Mouse (Mus musculus) limb, embryonic 12.5 days (tissue): ENCODE measurements around the gene Nlrc5. TPM values are rescaled to one million over a fixed set of nuclear protein-coding genes. Genes with fewer than 3 reads are reported as not detected.

Source experiments
- ATAC-seq: fragments of 200-750 bp; cut with Nextera tagmentation; 2 replicates; pipeline ENCODE4 v1.8.0; 2017; ENCODE audit warnings: low read depth, moderate TSS enrichment; ENCODE audit not compliant: insufficient number of reproducible peaks, insufficient read depth, low FRiP score, low TSS enrichment
- H3K27ac ChIP-seq: fragments of 300-500 bp; sonication (generic); 2 replicates; pipeline ENCODE4 v1.5.1; 2016; ENCODE audit warnings: mild to moderate bottlenecking, moderate library complexity
- H3K27me3 ChIP-seq: fragments of 300-500 bp; sonication (generic); 2 replicates; pipeline ENCODE4 v1.6.1; 2016; ENCODE audit warnings: mild to moderate bottlenecking, moderate library complexity
- H3K36me3 ChIP-seq: fragments of 300-500 bp; sonication (generic); 2 replicates; pipeline ENCODE4 v1.6.1; 2016; ENCODE audit warnings: mild to moderate bottlenecking, moderate library complexity
- H3K4me1 ChIP-seq: fragments of 300-500 bp; sonication (generic); replicated peaks from 2 replicates; pipeline ENCODE4 v1.6.1; 2016
- H3K4me2 ChIP-seq: fragments of 300-500 bp; sonication (generic); 2 replicates; pipeline ENCODE4 v1.6.1; 2016; ENCODE audit warnings: mild to moderate bottlenecking, moderate library complexity
- H3K4me3 ChIP-seq: fragments of 300-500 bp; sonication (generic); replicated peaks from 2 replicates; pipeline ENCODE4 v1.5.1; 2016; ENCODE audit warnings: mild to moderate bottlenecking
- H3K9ac ChIP-seq: fragments of 300-500 bp; sonication (generic); replicated peaks from 2 replicates; pipeline ENCODE4 v1.6.1; 2016; ENCODE audit warnings: mild to moderate bottlenecking, moderate library complexity
- H3K9me3 ChIP-seq: fragments of 300-500 bp; sonication (generic); 2 replicates; pipeline ENCODE4 v1.6.1; 2016; ENCODE audit warnings: mild to moderate bottlenecking, moderate library complexity
- WGBS: fragments of 180-500 bp; shearing (Covaris S2); methylation state at CpG from one replicate; pipeline ENCODE4 v1.1.7; 2016; 5-methylcytosine and 5-hydroxymethylcytosine counted together
- polyA plus RNA-seq: library from polyadenylated mRNA; unstranded; fragments of >200 nt; fragmentation: Nextera tagmentation; extraction: Ambion mirVana; gene quantifications from 2 replicates; pipeline ENCODE4 v1.2.1, GENCODE M21; 2016

The Nlrc5 gene
- polyA plus RNA-seq = 0.09 TPM in 1 of 2 replicates, not detected in the other

- H3K27me3 ChIP-seq = peaks cover 28% of the 10 kb centered on the region
- peak within 1 kb of the TSS; percentile 47 for H3K4me3 ChIP-seq
- H3K9ac ChIP-seq = peak within 1 kb of the TSS; percentile 45; the same call in 1 of the 2 replicates
- H3K9me3 ChIP-seq = no peaks in the 10 kb centered on the region
- H3K36me3 ChIP-seq = no peaks in the 10 kb centered on the region
- H3K4me1 ChIP-seq = peaks cover 6% of the 10 kb centered on the region; the same call in 1 of the 2 replicates
- H3K27ac ChIP-seq = no peak within 1 kb of the TSS
- WGBS = 2% methylated on average over 29 of the region's 29 CpGs
- peak within 1 kb of the TSS; percentile 84 for H3K4me2 ChIP-seq
- peak; percentile 20; the same call in 1 of the 2 replicates for ATAC-seq
These were observed at the start of gene Nlrc5 for GRCm38 (mm10) chr8:94433981-94434466. Nlrc5 (plus strand) TSS chr8:94434356.

DNA sequence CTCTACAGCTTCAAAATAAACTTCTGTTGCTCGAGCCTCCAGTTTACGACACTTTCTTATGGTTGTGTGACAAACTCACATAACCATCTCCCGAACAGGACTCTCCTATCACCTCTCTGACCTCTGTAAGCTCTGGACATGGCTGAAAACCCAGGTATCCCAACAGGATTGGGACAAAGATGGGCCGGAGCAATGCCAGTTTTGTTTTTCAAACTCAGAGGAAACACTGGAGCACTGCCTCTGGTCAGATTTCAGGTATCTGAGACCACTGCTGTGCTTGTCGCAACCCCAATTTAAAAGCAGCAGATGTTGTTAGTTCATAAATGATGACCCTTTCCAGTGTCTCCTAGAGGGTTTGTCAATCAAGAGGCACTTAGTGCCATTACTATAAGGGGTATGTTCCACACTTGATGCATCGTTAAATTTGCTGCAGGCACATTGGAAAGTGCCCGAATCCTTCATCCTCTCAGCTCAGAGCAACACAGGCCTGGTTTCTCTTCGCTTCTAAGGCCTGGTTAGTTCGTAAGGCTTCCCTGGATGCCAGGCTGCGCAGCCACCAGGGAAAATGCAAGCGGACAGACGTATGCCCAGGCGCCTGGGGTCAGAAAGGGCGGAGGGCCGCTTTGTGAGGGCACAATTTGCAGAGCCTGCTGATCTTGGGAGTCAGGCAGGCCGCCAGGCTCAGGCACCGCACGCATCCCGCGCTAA is 48.5 kb upstream of the Nlrc5 start:
- H3K4me3 ChIP-seq = peak overlapping the region; percentile 76
- peak overlapping the region; percentile 85 for H3K27ac ChIP-seq
- peak overlapping the region; percentile 82 for H3K4me2 ChIP-seq
- no peaks in the 10 kb centered on the region for H3K27me3 ChIP-seq
- WGBS = 22% methylated on average over 20 of the region's 20 CpGs
- H3K4me1 ChIP-seq = peaks cover 9% of the 10 kb centered on the region
- H3K9me3 ChIP-seq = no peaks in the 10 kb centered on the region
- ATAC-seq = no peak
- H3K9ac ChIP-seq = peak overlapping the region; percentile 85
- H3K36me3 ChIP-seq = peaks cover 15% of the 10 kb centered on the region

DNA sequence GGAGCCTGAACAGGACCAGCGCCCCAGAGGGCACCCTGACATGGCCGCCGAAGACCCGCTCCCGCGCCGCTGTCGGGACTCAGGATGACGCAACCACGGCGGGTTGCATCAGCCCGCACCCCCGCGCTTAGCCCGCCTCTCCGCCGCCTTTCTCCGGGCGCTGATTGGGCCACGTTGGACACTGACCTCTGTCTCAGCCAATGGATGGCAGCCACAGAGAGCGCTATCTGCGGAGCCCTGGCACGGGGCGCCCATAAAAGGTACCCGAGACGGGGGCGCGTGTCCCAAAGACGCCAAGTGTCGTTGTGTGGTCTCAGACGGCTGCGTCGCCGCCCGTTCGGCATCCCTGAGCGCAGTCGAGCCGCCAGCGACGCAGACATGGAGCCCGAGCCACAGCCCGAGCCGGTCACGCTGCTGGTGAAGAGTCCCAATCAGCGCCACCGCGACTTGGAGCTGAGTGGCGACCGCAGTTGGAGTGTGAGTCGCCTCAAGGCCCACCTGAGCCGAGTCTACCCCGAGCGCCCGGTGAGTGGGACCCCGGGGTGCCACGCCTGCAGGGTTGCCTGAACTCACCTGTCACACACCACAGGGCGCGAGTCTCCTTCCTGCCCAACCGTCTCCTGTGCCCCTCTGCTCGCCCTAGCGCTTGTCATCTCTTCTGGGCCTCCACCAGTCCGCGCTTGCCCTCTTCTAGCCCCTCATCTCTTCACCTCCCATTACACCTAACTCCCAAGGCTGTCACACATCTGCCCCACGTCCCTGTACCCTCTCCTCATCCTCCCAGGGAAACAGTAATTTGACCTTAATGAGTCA is 47.7 kb upstream of the Nlrc5 start, which contains the start of gene Herpud1:
Herpud1 (plus strand) TSS at position 225 of the 813 bp plus-strand sequence.
- peaks cover 9% of the 10 kb centered on the region for H3K4me1 ChIP-seq
- H3K9me3 ChIP-seq = no peaks in the 10 kb centered on the region
- peak; percentile 96 for ATAC-seq
- peak within 1 kb of the TSS; percentile 82 for H3K4me2 ChIP-seq
- H3K4me3 ChIP-seq = peak within 1 kb of the TSS; percentile 76
- WGBS = under 1% methylated on average over 65 of the region's 65 CpGs
- H3K27ac ChIP-seq = peak within 1 kb of the TSS; percentile 85
- peak within 1 kb of the TSS; percentile 85 for H3K9ac ChIP-seq
- H3K36me3 ChIP-seq = peaks cover 23% of the 10 kb centered on the region
- H3K27me3 ChIP-seq = no peaks in the 10 kb centered on the region

- ATAC-seq = peak; percentile 50; the same call in 1 of the 2 replicates
- H3K36me3 ChIP-seq = peaks cover 30% of the 10 kb centered on the region
- under 1% methylated on average over 25 of the region's 25 CpGs for WGBS
- H3K4me1 ChIP-seq = peaks cover 9% of the 10 kb centered on the region
- peak overlapping the region; percentile 83 for H3K9ac ChIP-seq
- peak overlapping the region; percentile 76 for H3K4me3 ChIP-seq
- peak overlapping the region; percentile 73 for H3K27ac ChIP-seq
- no peaks in the 10 kb centered on the region for H3K9me3 ChIP-seq
- peak overlapping the region; percentile 82 for H3K4me2 ChIP-seq
- no peaks in the 10 kb centered on the region for H3K27me3 ChIP-seq
These were observed 47.0 kb upstream of the Nlrc5 start for GRCm38 (mm10) chr8:94387027-94387684.

DNA sequence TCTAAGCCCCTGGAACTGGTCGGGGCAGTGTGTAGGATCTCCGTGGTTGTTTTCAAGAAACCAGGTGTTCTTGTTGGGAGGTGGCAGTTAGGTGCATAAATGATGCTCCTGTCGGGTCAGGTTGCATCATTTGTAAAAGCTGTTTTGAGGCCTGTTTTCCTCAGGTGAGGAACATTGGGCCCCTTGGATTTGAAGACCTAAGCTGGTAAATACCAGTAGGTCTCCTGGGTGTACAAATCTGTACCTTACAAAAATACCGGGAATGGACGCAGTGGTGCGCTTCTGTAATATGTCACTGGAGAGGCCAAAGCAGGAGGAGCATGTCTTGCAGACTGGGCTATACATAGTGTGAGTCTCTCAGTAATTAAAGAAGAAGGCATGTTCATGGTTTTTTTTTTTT is 46.4 kb upstream of the Nlrc5 start:
- Histone ChIP-seq H3K27me3 (no peaks in the 10 kb centered on the region), H3K4me3 (peak overlapping the region; percentile 76), H3K4me2 (peak overlapping the region; percentile 82), H3K4me1 (peaks cover 9% of the 10 kb centered on the region), H3K9me3 (no peaks in the 10 kb centered on the region), H3K9ac (peak overlapping the region; percentile 83), H3K36me3 (peaks cover 36% of the 10 kb centered on the region), H3K27ac (peak overlapping the region; percentile 60)
- no peak for ATAC-seq
- 27% methylated on average over 6 of the region's 6 CpGs for WGBS

DNA sequence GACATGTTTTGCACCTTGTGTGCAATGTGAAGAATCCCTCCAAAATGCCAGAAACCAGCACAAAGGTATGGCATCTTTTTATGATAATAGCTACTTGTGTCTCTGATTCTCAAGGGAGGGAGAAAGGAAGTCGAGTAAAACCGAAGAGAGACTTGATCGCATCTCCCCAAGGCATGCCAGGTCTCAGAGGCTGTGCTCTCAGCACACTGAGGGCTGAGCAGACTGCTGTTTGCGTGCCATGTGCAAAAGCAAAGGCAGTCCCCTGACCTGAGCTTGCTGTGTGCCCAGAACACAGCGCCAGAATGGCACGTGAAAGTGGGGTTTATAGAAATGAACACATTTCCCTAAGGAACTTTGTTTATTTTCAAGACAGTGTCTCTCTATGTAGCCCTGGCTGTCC is 44.6 kb upstream of the Nlrc5 start:
- H3K4me2 ChIP-seq = no peak overlapping the region
- ATAC-seq = no peak
- no peaks in the 10 kb centered on the region for H3K27me3 ChIP-seq
- peaks cover 50% of the 10 kb centered on the region for H3K36me3 ChIP-seq
- no peak overlapping the region for H3K27ac ChIP-seq
- H3K4me3 ChIP-seq = no peak overlapping the region
- WGBS = 87% methylated on average over 6 of the region's 6 CpGs
- H3K9ac ChIP-seq = no peak overlapping the region
- H3K9me3 ChIP-seq = no peaks in the 10 kb centered on the region
- peaks cover 9% of the 10 kb centered on the region for H3K4me1 ChIP-seq

- Histone ChIP-seq H3K36me3 (peaks cover 59% of the 10 kb centered on the region), H3K4me3 (no peak overlapping the region), H3K4me1 (peaks cover 8% of the 10 kb centered on the region), H3K9me3 (no peaks in the 10 kb centered on the region), H3K27me3 (no peaks in the 10 kb centered on the region), H3K9ac (no peak overlapping the region), H3K27ac (no peak overlapping the region), H3K4me2 (no peak overlapping the region)
- ATAC-seq = no peak
- WGBS = 93% methylated on average over 6 of the region's 6 CpGs
These were observed 43.7 kb upstream of the Nlrc5 start for GRCm38 (mm10) chr8:94390429-94390828.

GRCm38 (mm10) chr8:94390910-94391309 is 43.2 kb upstream of the Nlrc5 start:
- H3K27ac ChIP-seq = no peak overlapping the region
- H3K4me3 ChIP-seq = no peak overlapping the region
- WGBS = 93% methylated on average over 8 of the region's 8 CpGs
- no peak overlapping the region for H3K4me2 ChIP-seq
- ATAC-seq = no peak
- H3K36me3 ChIP-seq = peaks cover 64% of the 10 kb centered on the region
- no peaks in the 10 kb centered on the region for H3K27me3 ChIP-seq
- H3K4me1 ChIP-seq = peaks cover 4% of the 10 kb centered on the region; the same call in 1 of the 2 replicates
- H3K9me3 ChIP-seq = no peaks in the 10 kb centered on the region
- no peak overlapping the region for H3K9ac ChIP-seq

- no peaks in the 10 kb centered on the region for H3K9me3 ChIP-seq
- no peaks in the 10 kb centered on the region for H3K27me3 ChIP-seq
- H3K9ac ChIP-seq = no peak overlapping the region
- no peak overlapping the region for H3K4me3 ChIP-seq
- no peak overlapping the region for H3K27ac ChIP-seq
- H3K4me2 ChIP-seq = no peak overlapping the region
- peaks cover 74% of the 10 kb centered on the region for H3K36me3 ChIP-seq
- H3K4me1 ChIP-seq = peaks cover 4% of the 10 kb centered on the region; the same call in 1 of the 2 replicates
- no peak for ATAC-seq
- 83% methylated on average over 12 of the region's 12 CpGs for WGBS
These were observed 42.0 kb upstream of the Nlrc5 start for GRCm38 (mm10) chr8:94392147-94392546.

GRCm38 (mm10) chr8:94392648-94393047 is 41.5 kb upstream of the Nlrc5 start:
- H3K36me3 ChIP-seq = peaks cover 74% of the 10 kb centered on the region
- 89% methylated on average over 6 of the region's 6 CpGs for WGBS
- no peaks in the 10 kb centered on the region for H3K9me3 ChIP-seq
- H3K4me1 ChIP-seq = peaks cover 4% of the 10 kb centered on the region; the same call in 1 of the 2 replicates
- no peak overlapping the region for H3K9ac ChIP-seq
- no peak overlapping the region for H3K4me2 ChIP-seq
- H3K27ac ChIP-seq = no peak overlapping the region
- no peak overlapping the region for H3K4me3 ChIP-seq
- no peak for ATAC-seq
- H3K27me3 ChIP-seq = no peaks in the 10 kb centered on the region
